Mouse (Mus musculus) limb, embryonic 15.5 days (tissue): ENCODE measurements around the gene Wfdc1. TPM values are rescaled to one million over a fixed set of nuclear protein-coding genes. Genes with fewer than 3 reads are reported as not detected.

Experiments
- ATAC-seq: fragments of 200-750 bp; cut with Nextera tagmentation; 2 replicates; pipeline ENCODE4 v1.8.0; 2017; ENCODE audit warnings: low read depth, moderate TSS enrichment; ENCODE audit not compliant: insufficient number of reproducible peaks, low FRiP score, low TSS enrichment
- H3K27ac ChIP-seq: fragments of 300-500 bp; sonication (generic); 2 replicates; pipeline ENCODE4 v1.5.1; 2015; ENCODE audit warnings: moderate library complexity, mild to moderate bottlenecking, inconsistent platforms
- H3K27me3 ChIP-seq: fragments of 300-500 bp; sonication (generic); 2 replicates; pipeline ENCODE4 v1.6.1; 2015; ENCODE audit warnings: inconsistent platforms
- H3K36me3 ChIP-seq: fragments of 300-500 bp; sonication (generic); 2 replicates; pipeline ENCODE4 v1.6.1; 2015; ENCODE audit warnings: inconsistent platforms
- H3K4me1 ChIP-seq: fragments of 300-500 bp; sonication (generic); 2 replicates; pipeline ENCODE4 v1.6.1; 2015; ENCODE audit warnings: inconsistent platforms
- H3K4me2 ChIP-seq: fragments of 300-500 bp; sonication (generic); 2 replicates; pipeline ENCODE4 v1.6.1; 2015; ENCODE audit warnings: mild to moderate bottlenecking, inconsistent platforms
- H3K4me3 ChIP-seq: fragments of 300-500 bp; sonication (generic); 2 replicates; pipeline ENCODE4 v1.5.1; 2015; ENCODE audit warnings: mild to moderate bottlenecking, inconsistent platforms
- H3K9ac ChIP-seq: fragments of 300-500 bp; sonication (generic); 2 replicates; pipeline ENCODE4 v1.6.1; 2015; ENCODE audit warnings: inconsistent platforms
- H3K9me3 ChIP-seq: fragments of 300-500 bp; sonication (generic); 2 replicates; pipeline ENCODE4 v1.6.1; 2016; ENCODE audit warnings: inconsistent platforms
- WGBS: fragments of 180-500 bp; shearing (Covaris S2); methylation state at CpG from one replicate; pipeline ENCODE4 v1.1.7; 2015; 5-methylcytosine and 5-hydroxymethylcytosine counted together
- polyA plus RNA-seq: library from polyadenylated mRNA; unstranded; fragments of >200 nt; fragmentation: Nextera tagmentation; extraction: Ambion mirVana; gene quantifications from 2 replicates; pipeline ENCODE4 v1.2.1, GENCODE M21; 2015

The Wfdc1 gene
- polyA plus RNA-seq, 1 experiment from 2014 or later, result 1.5 TPM

- Histone ChIP-seq H3K9me3 (no peaks in the 10 kb centered on the region), H3K27me3 (no peaks in the 10 kb centered on the region), H3K4me1 (no peaks in the 10 kb centered on the region), H3K27ac (no peak overlapping the region), H3K9ac (no peak overlapping the region), H3K4me3 (no peak overlapping the region), H3K4me2 (no peak overlapping the region), H3K36me3 (no peaks in the 10 kb centered on the region)
- WGBS, result 52% methylated on average over 6 of the region's 6 CpGs
- ATAC-seq, result no peak
These were observed 56.2 kb downstream of the Wfdc1 start for GRCm38 (mm10) chr8:119722348-119722747.

DNA sequence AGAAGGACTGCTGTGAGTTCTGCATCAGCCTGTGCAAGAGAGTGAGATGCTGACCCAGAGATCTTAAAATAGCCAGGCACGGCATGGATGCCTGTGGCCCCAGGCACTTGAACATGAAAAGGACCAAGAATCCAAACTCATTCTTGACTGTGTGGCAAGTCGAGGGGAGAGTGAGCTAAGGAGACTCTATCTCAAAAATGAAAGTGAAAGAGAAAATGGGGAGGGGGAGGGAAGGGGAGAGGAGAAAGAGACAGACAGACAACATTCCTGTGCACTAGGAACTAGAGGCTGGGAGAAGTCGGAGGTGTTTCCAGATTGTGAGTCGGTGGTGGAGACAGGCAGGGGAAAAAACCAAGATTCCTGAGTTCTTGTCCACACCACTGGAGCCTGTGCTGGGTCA, 57.5 kb downstream of the Wfdc1 start:
- no peak for ATAC-seq
- Histone ChIP-seq H3K9ac (no peak overlapping the region), H3K36me3 (no peaks in the 10 kb centered on the region), H3K4me2 (no peak overlapping the region), H3K4me1 (no peaks in the 10 kb centered on the region), H3K9me3 (no peaks in the 10 kb centered on the region), H3K4me3 (no peak overlapping the region), H3K27ac (no peak overlapping the region), H3K27me3 (no peaks in the 10 kb centered on the region)
- WGBS, result 53% methylated on average over 4 of the region's 4 CpGs

DNA sequence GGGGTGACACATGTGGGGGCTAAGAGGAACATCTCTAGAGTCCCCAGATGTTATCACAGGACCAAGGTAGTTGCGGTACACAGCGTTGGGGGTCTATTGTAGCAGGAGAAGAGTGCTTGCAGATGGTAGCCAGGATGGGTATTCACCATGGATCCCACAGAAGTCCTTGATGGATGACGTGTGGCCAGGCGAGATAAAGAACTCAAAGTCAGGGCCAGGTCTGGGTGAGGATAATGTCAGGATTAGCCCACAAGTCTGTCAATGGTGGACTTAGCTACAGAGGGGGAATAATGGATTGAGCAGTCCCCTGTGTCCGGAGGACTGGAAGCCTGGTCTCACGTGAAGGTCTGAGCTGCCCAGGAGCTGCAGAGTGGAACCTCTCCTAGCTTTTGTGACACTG, 58.4 kb downstream of the Wfdc1 start:
- no peak overlapping the region for H3K27ac ChIP-seq
- WGBS, result 78% methylated on average over 6 of the region's 6 CpGs
- H3K27me3 ChIP-seq, result no peaks in the 10 kb centered on the region
- H3K9me3 ChIP-seq, result no peaks in the 10 kb centered on the region
- H3K36me3 ChIP-seq, result no peaks in the 10 kb centered on the region
- H3K4me2 ChIP-seq, result no peak overlapping the region
- H3K4me1 ChIP-seq, result no peaks in the 10 kb centered on the region
- H3K4me3 ChIP-seq, result no peak overlapping the region
- no peak overlapping the region for H3K9ac ChIP-seq
- no peak for ATAC-seq

GRCm38 (mm10) chr8:119727093-119727492, 60.9 kb downstream of the Wfdc1 start:
- H3K4me3 ChIP-seq, result no peak overlapping the region
- 92% methylated on average over 8 of the region's 8 CpGs for whole genome bisulfite sequencing
- ATAC-seq, result no peak
- no peak overlapping the region for H3K9ac ChIP-seq
- no peaks in the 10 kb centered on the region for H3K27me3 ChIP-seq
- no peaks in the 10 kb centered on the region for H3K4me1 ChIP-seq
- H3K36me3 ChIP-seq, result no peaks in the 10 kb centered on the region
- no peak overlapping the region for H3K4me2 ChIP-seq
- no peaks in the 10 kb centered on the region for H3K9me3 ChIP-seq
- no peak overlapping the region for H3K27ac ChIP-seq

GRCm38 (mm10) chr8:119728351-119728895, 62.3 kb downstream of the Wfdc1 start:
- 84% methylated on average over 8 of the region's 8 CpGs for WGBS
- no peaks in the 10 kb centered on the region for H3K9me3 ChIP-seq
- H3K4me1 ChIP-seq, result no peaks in the 10 kb centered on the region
- H3K36me3 ChIP-seq, result no peaks in the 10 kb centered on the region
- H3K9ac ChIP-seq, result no peak overlapping the region
- no peak overlapping the region for H3K27ac ChIP-seq
- no peak overlapping the region for H3K4me2 ChIP-seq
- H3K4me3 ChIP-seq, result no peak overlapping the region
- no peaks in the 10 kb centered on the region for H3K27me3 ChIP-seq
- ATAC-seq, result no peak

GRCm38 (mm10) chr8:119732072-119732471, 65.9 kb downstream of the Wfdc1 start:
- H3K27me3 ChIP-seq, result no peaks in the 10 kb centered on the region
- no peaks in the 10 kb centered on the region for H3K9me3 ChIP-seq
- no peak for ATAC-seq
- no peaks in the 10 kb centered on the region for H3K4me1 ChIP-seq
- 87% methylated on average over 13 of the region's 13 CpGs for WGBS
- H3K27ac ChIP-seq, result no peak overlapping the region
- H3K9ac ChIP-seq, result no peak overlapping the region
- H3K4me3 ChIP-seq, result no peak overlapping the region
- no peaks in the 10 kb centered on the region for H3K36me3 ChIP-seq
- H3K4me2 ChIP-seq, result no peak overlapping the region

DNA sequence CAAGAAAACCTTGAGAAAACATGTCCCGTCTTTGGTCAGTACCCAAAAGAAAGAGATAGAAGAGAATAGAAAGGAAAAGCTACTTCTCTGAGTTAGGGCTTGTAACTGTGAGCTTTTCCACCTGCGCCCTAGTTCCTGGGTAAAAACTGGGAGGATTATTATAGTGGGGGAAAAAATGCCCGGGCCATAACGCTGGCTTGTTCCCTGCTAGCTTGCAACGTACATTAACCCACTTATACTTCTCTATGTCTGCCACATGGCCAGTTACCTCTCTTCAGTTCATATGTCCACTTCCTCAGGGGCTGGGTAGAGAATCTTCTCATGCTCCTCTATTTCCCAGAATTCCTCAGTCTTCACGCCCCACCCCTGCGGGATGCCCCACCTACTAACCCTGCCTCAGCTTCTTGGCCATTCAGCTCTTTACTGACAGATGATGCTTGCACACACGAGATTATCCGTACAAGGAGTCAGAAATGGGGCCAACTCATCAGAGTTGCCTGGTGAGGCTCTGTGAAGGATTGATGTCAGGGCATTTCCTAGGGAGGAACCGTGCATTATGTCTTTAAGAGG, 70.3 kb downstream of the Wfdc1 start:
- Histone ChIP-seq H3K9me3 (no peaks in the 10 kb centered on the region), H3K36me3 (no peaks in the 10 kb centered on the region), H3K4me2 (no peak overlapping the region), H3K4me1 (no peaks in the 10 kb centered on the region; the same call in 1 of the 2 replicates), H3K27me3 (no peaks in the 10 kb centered on the region), H3K4me3 (no peak overlapping the region), H3K9ac (no peak overlapping the region), H3K27ac (no peak overlapping the region)
- ATAC-seq, result no peak
- WGBS, result 89% methylated on average over 10 of the region's 10 CpGs

GRCm38 (mm10) chr8:119737093-119737900, 71.1 kb downstream of the Wfdc1 start:
- H3K9me3 ChIP-seq, result no peaks in the 10 kb centered on the region
- WGBS, result 79% methylated on average over 11 of the region's 11 CpGs
- H3K27ac ChIP-seq, result no peak overlapping the region
- H3K9ac ChIP-seq, result no peak overlapping the region
- H3K4me3 ChIP-seq, result no peak overlapping the region
- no peaks in the 10 kb centered on the region for H3K27me3 ChIP-seq
- H3K4me2 ChIP-seq, result no peak overlapping the region
- ATAC-seq, result no peak
- H3K36me3 ChIP-seq, result no peaks in the 10 kb centered on the region
- no peaks in the 10 kb centered on the region; the same call in 1 of the 2 replicates for H3K4me1 ChIP-seq

Other genes with a start within 250 kb of the Wfdc1 start
- gene Osgin1, start 232.2 kb upstream of the Wfdc1 start, polyA plus RNA-seq, result 2.4 and 3.3 TPM in 2 replicates
- gene Necab2, start 219.6 kb upstream of the Wfdc1 start, polyA plus RNA-seq, result 0.96 and 1.1 TPM in 2 replicates
- gene Slc38a8, start 164.7 kb upstream of the Wfdc1 start, polyA plus RNA-seq, result 0.14 TPM in 1 of 2 replicates, not detected in the other
- gene Mbtps1, start 107.6 kb upstream of the Wfdc1 start, polyA plus RNA-seq, result 122 and 126 TPM in 2 replicates
- 31.7 and 33.2 TPM in 2 replicates for gene Hsdl1, start 91.2 kb upstream of the Wfdc1 start, polyA plus RNA-seq
- 0.06 and 0.09 TPM in 2 replicates for gene Dnaaf1, start 91.1 kb upstream of the Wfdc1 start, polyA plus RNA-seq
- gene Taf1c, start 61.1 kb upstream of the Wfdc1 start, polyA plus RNA-seq, result 11.4 and 11.7 TPM in 2 replicates
- 0.08 TPM in 1 of 2 replicates, not detected in the other for gene Adad2, start 53.6 kb upstream of the Wfdc1 start, polyA plus RNA-seq
- 0.19 and 0.27 TPM in 2 replicates for gene Kcng4, start 30.7 kb upstream of the Wfdc1 start, polyA plus RNA-seq
- 5.3 and 5.8 TPM in 2 replicates for gene Atp2c2, start 33.6 kb downstream of the Wfdc1 start, polyA plus RNA-seq
- 11.5 and 11.7 TPM in 2 replicates for gene Tldc1, start 112.1 kb downstream of the Wfdc1 start, polyA plus RNA-seq
- 55.1 and 65.4 TPM in 2 replicates for gene Cotl1, start 174.2 kb downstream of the Wfdc1 start, polyA plus RNA-seq
- gene Klhl36, start 195.9 kb downstream of the Wfdc1 start, polyA plus RNA-seq, result 13.0 and 13.5 TPM in 2 replicates
- 106 and 113 TPM in 2 replicates for gene Usp10, start 244.0 kb downstream of the Wfdc1 start, polyA plus RNA-seq
- 2.6 and 4.9 TPM in 2 replicates for gene Gm20388, start 244.5 kb downstream of the Wfdc1 start, polyA plus RNA-seq